Mouse (Mus musculus): Measurements from ENCODE around the gene Hhipl1.

DNA sequence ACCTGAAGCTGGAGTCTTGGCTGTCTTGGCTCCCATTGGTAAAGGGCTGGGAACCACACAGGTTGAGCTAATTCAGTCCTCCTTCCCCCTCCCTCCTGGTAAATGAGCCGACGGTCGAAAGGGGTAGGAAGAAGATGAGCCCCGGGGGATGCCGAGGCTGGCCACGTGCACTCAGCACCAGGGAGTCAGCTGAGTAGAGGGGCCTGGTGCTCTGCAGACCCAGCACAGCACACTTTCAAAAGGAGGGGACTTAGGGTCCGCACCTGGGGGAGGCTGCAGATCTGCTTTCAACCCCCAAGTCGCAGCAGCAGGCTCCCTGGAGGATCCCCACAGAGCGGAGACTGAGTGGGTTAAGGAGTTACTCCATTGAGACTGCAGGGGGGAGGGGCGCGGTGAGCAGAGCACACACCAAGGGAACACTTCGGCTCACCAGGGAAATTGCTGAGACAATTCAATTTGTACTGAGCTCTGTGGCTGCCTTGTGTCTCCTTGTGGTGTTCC, 28.7 kb upstream of the Hhipl1 start:
- TF ChIP-seq POLR2A (IDR thresholded peaks at IDR 0.05; ENCODE audit: low read depth, low read length): no peak
- TF ChIP-seq CTCF (IDR thresholded peaks at IDR 0.05; ENCODE audit: extremely low read depth, insufficient read length, insufficient replicate concordance, low read depth, low read length): no peak
